Mouse (Mus musculus) neutrophil, adult 59 days (primary cell): ENCODE results near the gene Mysm1. TPM values are rescaled to one million over a fixed set of nuclear protein-coding genes. Genes with fewer than 3 reads are reported as not detected.

ENCODE experiments used
- total RNA-seq, 2 experiments: library from RNA; stranded (reverse); gene quantifications; 1 replicate in 1 of 2; 2 replicates in 1 of 2; pipeline ENCODE4 v1.2.4; 2023

The Mysm1 gene
- total RNA-seq = 10 to 100 TPM; 28.7 to 36.5 TPM

DNA sequence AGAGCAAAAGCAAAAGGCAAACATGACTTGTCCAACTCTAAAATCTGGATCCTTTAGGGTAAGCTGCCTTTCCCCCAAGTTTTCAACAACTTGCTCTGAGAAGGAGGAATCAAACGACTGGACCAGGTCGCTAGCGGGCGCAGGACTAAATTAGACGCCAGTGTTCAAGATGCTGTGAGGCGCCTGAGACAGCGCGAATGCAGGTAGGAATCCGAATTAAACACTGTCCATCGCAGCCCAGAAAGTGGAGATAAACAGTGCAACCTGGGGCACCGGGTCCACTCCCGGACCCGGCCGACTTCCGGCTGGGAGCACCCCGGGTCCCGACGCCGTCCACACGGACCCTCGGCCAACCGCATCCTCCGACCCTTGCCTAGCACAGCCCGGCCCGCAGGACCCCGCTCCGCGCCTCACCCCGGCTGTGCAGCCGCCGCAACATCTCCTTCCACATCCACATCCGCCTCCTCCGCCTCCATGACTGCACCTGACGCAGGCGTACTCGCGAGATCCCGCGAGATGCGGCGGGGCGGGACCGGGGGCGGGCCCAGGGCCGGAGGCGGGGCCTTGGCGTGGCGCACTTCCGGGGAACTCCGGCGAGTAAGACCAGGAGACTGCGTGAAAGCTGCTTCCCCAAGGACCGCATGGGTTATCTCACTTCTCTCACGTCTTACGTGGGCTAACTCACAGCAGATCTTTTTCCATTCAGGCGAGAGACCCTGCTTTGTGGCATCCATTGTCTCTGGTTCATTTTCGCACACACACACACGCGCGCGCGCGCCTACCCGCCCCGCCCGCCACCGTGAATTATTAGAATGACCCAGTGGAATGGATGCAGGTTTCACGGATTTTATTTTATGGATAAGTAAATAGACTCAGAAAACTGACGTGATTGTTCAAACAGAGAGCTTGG lies at the start of gene Mysm1:
Gene Mysm1 (minus strand): TSS at position 511 of the 910 bp plus-strand sequence.

DNA sequence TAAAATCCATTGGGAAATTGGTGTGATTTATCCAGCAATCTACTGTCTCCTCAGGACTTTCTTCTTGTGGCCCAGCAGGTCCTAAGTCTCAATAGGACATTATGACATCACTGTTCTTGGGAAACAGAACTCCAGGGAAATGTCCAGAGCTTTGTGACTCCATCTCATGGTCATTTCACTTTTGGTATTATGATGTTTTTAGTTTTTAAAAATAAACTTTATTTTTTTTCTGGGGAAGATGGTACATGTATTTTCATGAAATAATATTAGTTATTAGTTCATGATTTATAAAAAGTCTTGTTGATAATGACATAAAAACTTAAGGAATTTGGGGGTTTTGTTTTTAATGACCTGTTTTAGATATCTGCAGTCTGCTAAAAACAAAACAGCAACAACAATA lies 50.2 kb downstream of the Mysm1 start, which contains the start of gene Eqtn:
Gene Eqtn (minus strand): TSS at position 101 of the 400 bp plus-strand sequence.

Other genes starting within 250 kb of the Mysm1 start
- gene Tek, start 239.8 kb downstream of the Mysm1 start, total RNA-seq = under 1 TPM; 0.16 to 0.18 TPM
- not detected for gene Eqtn, start 50.3 kb downstream of the Mysm1 start, total RNA-seq
- 100 to 1,000 TPM; 481 to 731 TPM for gene Jun, start 73.1 kb upstream of the Mysm1 start, total RNA-seq